Mouse (Mus musculus): ENCODE data around the gene Corin. TPM values are rescaled to one million over a fixed set of nuclear protein-coding genes. Genes with fewer than 3 reads are reported as not detected.

The Corin gene
- total and polyA plus RNA-seq, 3 experiments: 0.66 TPM; not detected in 2

DNA sequence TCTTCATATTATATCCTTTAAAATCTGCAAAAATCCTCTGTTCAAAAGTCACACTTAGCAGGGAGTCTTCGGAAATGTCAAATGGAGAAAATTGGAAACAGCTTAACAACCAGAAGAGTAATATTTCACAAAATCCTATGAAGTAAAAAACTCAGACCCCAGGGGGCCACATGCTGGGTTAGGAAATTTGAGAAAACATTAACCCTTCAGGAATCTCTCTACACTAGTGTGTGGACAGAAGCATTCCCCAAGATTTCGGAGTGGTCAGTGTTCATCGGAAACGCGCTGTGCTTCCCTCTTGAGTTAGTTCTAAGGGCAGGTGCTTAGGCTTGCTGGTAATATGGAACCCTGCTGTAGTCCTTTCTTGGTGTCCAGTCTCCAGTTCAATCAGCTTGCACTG lies 101.4 kb downstream of the Corin start:
- DNase-seq (ENCODE audit: low spot score): no peak
- H3K4me1 ChIP-seq (ENCODE audit: insufficient read depth, low read depth, low read length): no peaks in the 10 kb centered on the region
- no peak overlapping the region for H3K4me3 ChIP-seq (ENCODE audit: low read depth, low read length)
- H3K27me3 ChIP-seq (ENCODE audit: insufficient read depth, low read length): peaks cover 5% of the 10 kb centered on the region; the same call in 1 of the 2 replicates
- no peaks in the 10 kb centered on the region for H3K36me3 ChIP-seq (replicated peaks)
- no peak for ATAC-seq (ENCODE audit: extremely low read depth, insufficient number of reproducible peaks, low FRiP score, poor library complexity, severe bottlenecking)
- TF ChIP-seq CTCF (IDR thresholded peaks at IDR 0.05; ENCODE audit: low read depth, low read length): no peak
- no peak for TF ChIP-seq GATA1 (IDR thresholded peaks at IDR 0.05; ENCODE audit: borderline replicate concordance, low read length)
- TF ChIP-seq GATA2 (IDR thresholded peaks at IDR 0.05; ENCODE audit: borderline replicate concordance, low read depth, low read length): no peak
- TF ChIP-seq POLR2AphosphoS5 (IDR thresholded peaks at IDR 0.05; ENCODE audit: insufficient replicate concordance, low read depth, low read length): no peak
- no peak for TF ChIP-seq TAL1 (conservative IDR thresholded peaks at IDR 0.05; ENCODE audit: low read depth, low read length)
- no peaks in the 10 kb centered on the region for H3K9me3 ChIP-seq (replicated peaks)

DNA sequence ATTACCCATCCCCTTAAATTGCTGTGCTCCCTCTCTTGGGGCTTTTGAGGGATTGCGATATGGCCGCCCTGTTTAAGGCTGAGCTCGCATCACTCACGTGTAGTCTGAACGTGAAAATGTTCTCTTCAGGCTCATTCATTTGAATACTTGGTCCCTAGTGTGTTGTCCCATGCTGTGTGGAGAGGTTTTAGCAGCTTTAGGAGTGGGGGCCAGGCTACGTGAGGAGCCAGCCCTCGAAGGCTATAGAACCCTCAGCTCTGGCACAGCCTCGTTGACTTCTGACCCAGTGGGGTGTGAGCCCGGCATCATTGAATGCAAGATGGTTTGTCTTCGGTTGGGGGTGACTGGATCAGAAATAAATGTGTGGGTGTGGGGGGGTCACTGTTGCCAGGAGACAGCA lies 102.5 kb downstream of the Corin start:
- TF ChIP-seq GATA1 (IDR thresholded peaks at IDR 0.05; ENCODE audit: borderline replicate concordance, low read length) (no peak), TAL1 (conservative IDR thresholded peaks at IDR 0.05; ENCODE audit: low read depth, low read length) (no peak), POLR2AphosphoS5 (IDR thresholded peaks at IDR 0.05; ENCODE audit: insufficient replicate concordance, low read depth, low read length) (no peak), CTCF (IDR thresholded peaks at IDR 0.05; ENCODE audit: low read depth, low read length) (no peak), GATA2 (IDR thresholded peaks at IDR 0.05; ENCODE audit: borderline replicate concordance, low read depth, low read length) (no peak)
- no peak overlapping the region for H3K4me3 ChIP-seq (ENCODE audit: low read depth, low read length)
- H3K9me3 ChIP-seq (replicated peaks): no peaks in the 10 kb centered on the region
- ATAC-seq (ENCODE audit: extremely low read depth, insufficient number of reproducible peaks, low FRiP score, poor library complexity, severe bottlenecking) (no peak), DNase-seq (ENCODE audit: low spot score) (no peak)
- H3K27me3 ChIP-seq (ENCODE audit: insufficient read depth, low read length): peaks cover 3% of the 10 kb centered on the region; the same call in 1 of the 2 replicates
- no peaks in the 10 kb centered on the region for H3K36me3 ChIP-seq (replicated peaks)
- H3K4me1 ChIP-seq (ENCODE audit: insufficient read depth, low read depth, low read length): no peaks in the 10 kb centered on the region

DNA sequence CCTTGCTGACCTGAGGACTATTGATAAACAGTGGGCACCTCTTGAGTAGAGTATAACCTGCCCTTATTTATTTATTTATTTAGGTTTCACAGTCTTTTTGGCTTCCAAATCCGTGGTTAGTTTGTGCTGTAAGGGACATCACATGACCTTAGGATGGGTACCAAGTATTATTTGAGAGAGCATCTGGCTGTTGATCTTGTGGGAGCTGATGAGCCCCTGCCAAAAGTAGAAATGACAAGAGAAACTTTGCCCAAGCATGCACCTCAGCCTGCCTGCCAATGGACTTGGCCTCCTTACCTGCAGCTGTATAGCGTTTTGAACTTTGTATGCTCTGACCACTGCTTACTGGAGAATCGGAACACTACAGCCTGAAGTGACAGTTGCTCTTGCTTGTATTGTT lies 103.0 kb downstream of the Corin start:
- TF ChIP-seq GATA1 (IDR thresholded peaks at IDR 0.05; ENCODE audit: borderline replicate concordance, low read length): no peak
- no peak for TF ChIP-seq GATA2 (IDR thresholded peaks at IDR 0.05; ENCODE audit: borderline replicate concordance, low read depth, low read length)
- TF ChIP-seq TAL1 (conservative IDR thresholded peaks at IDR 0.05; ENCODE audit: low read depth, low read length): no peak
- TF ChIP-seq POLR2AphosphoS5 (IDR thresholded peaks at IDR 0.05; ENCODE audit: insufficient replicate concordance, low read depth, low read length): no peak
- no peak for TF ChIP-seq CTCF (IDR thresholded peaks at IDR 0.05; ENCODE audit: low read depth, low read length)
- H3K9me3 ChIP-seq (replicated peaks): no peaks in the 10 kb centered on the region
- no peaks in the 10 kb centered on the region for H3K4me1 ChIP-seq (ENCODE audit: insufficient read depth, low read depth, low read length)
- H3K27me3 ChIP-seq (ENCODE audit: insufficient read depth, low read length): peaks cover 5% of the 10 kb centered on the region
- no peak overlapping the region for H3K4me3 ChIP-seq (ENCODE audit: low read depth, low read length)
- no peaks in the 10 kb centered on the region for H3K36me3 ChIP-seq (replicated peaks)
- ATAC-seq (ENCODE audit: extremely low read depth, insufficient number of reproducible peaks, low FRiP score, poor library complexity, severe bottlenecking) (no peak), DNase-seq (ENCODE audit: low spot score) (no peak)

DNA sequence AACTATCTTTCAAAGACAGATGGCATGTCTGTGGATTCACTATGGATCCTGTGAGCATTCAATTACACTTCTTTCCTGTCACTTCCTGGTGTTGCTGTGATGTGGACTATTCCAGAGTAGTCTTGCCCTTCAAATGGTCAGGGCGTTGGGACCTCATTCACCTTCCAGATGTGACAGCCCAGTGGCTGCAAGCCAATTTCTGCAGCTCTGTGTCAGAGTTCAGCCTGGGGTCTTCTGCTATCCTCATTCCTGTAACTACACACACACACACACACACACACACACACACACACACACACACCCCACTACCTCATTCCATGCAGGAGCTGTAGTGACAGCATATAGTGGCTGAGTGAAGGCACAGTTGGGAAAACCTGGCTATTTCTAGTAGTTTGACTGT lies 122.1 kb downstream of the Corin start:
- Histone ChIP-seq H3K27me3 (ENCODE audit: insufficient read depth, low read length) (no peaks in the 10 kb centered on the region), H3K4me3 (ENCODE audit: low read depth, low read length) (no peak overlapping the region), H3K4me1 (ENCODE audit: insufficient read depth, low read depth, low read length) (no peaks in the 10 kb centered on the region), H3K36me3 (replicated peaks) (no peaks in the 10 kb centered on the region), H3K9me3 (replicated peaks) (no peaks in the 10 kb centered on the region)
- TF ChIP-seq CTCF (IDR thresholded peaks at IDR 0.05; ENCODE audit: low read depth, low read length) (no peak), TAL1 (conservative IDR thresholded peaks at IDR 0.05; ENCODE audit: low read depth, low read length) (no peak), GATA1 (IDR thresholded peaks at IDR 0.05; ENCODE audit: borderline replicate concordance, low read length) (no peak), POLR2AphosphoS5 (IDR thresholded peaks at IDR 0.05; ENCODE audit: insufficient replicate concordance, low read depth, low read length) (no peak), GATA2 (IDR thresholded peaks at IDR 0.05; ENCODE audit: borderline replicate concordance, low read depth, low read length) (no peak)
- no peak for ATAC-seq (ENCODE audit: extremely low read depth, insufficient number of reproducible peaks, low FRiP score, poor library complexity, severe bottlenecking)
- DNase-seq (ENCODE audit: low spot score): no peak

DNA sequence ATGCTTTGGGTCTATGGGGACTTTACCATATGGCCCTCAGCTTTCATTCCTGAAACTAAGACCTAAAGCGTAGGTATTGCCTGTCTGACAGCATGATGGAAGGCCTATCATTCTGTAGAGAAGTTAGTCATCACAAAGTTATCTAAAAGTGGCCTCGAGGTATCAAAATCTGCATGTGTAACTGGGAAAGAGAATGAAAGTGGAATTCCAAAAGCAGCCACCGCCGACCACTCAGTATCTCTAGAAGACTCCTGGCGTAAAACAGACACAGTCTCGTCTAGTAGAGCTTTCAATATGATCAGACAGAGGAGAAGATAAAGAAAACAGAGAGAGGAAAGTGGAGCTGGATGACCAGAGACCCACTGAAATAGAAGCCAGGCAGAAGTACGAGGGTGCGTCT lies 123.7 kb downstream of the Corin start:
- no peak overlapping the region for H3K4me3 ChIP-seq (ENCODE audit: low read depth, low read length)
- no peak for TF ChIP-seq POLR2AphosphoS5 (IDR thresholded peaks at IDR 0.05; ENCODE audit: insufficient replicate concordance, low read depth, low read length)
- TF ChIP-seq TAL1 (conservative IDR thresholded peaks at IDR 0.05; ENCODE audit: low read depth, low read length): no peak
- no peak for TF ChIP-seq GATA2 (IDR thresholded peaks at IDR 0.05; ENCODE audit: borderline replicate concordance, low read depth, low read length)
- TF ChIP-seq GATA1 (IDR thresholded peaks at IDR 0.05; ENCODE audit: borderline replicate concordance, low read length): no peak
- TF ChIP-seq CTCF (IDR thresholded peaks at IDR 0.05; ENCODE audit: low read depth, low read length): no peak
- DNase-seq (ENCODE audit: low spot score): no peak

DNA sequence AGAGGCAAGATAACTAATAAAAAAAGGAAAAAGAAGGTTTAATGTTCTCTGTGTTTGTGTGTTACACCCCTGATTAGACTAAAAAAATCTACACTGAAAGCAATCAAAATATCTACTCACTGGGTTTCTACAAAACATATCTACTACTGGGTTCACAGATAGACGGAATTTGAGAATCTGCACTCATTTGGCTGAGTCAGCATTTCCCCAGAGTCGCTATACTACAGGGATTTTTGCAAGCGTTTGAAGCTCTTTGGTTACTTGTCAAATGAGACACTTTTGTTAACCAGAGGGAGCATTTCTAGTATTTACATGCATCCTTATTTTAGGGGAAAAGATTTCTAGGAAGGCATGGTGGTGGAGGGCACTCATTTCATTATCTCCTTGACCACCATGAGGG lies 136.3 kb downstream of the Corin start:
- Histone ChIP-seq H3K4me1 (ENCODE audit: insufficient read depth, low read depth, low read length) (no peaks in the 10 kb centered on the region), H3K36me3 (replicated peaks) (no peaks in the 10 kb centered on the region), H3K4me3 (ENCODE audit: low read depth, low read length) (no peak overlapping the region), H3K27me3 (ENCODE audit: insufficient read depth, low read length) (no peaks in the 10 kb centered on the region), H3K9me3 (replicated peaks) (no peaks in the 10 kb centered on the region)
- ATAC-seq (ENCODE audit: extremely low read depth, insufficient number of reproducible peaks, low FRiP score, poor library complexity, severe bottlenecking): no peak
- TF ChIP-seq GATA1 (IDR thresholded peaks at IDR 0.05; ENCODE audit: borderline replicate concordance, low read length) (no peak), CTCF (IDR thresholded peaks at IDR 0.05; ENCODE audit: low read depth, low read length) (no peak), TAL1 (conservative IDR thresholded peaks at IDR 0.05; ENCODE audit: low read depth, low read length) (no peak), GATA2 (IDR thresholded peaks at IDR 0.05; ENCODE audit: borderline replicate concordance, low read depth, low read length) (no peak), POLR2AphosphoS5 (IDR thresholded peaks at IDR 0.05; ENCODE audit: insufficient replicate concordance, low read depth, low read length) (no peak)
- DNase-seq (ENCODE audit: low spot score): no peak

More for the DNA sequence above, 123.7 kb downstream of the Corin start:
- Histone ChIP-seq H3K9me3 (replicated peaks) (no peaks in the 10 kb centered on the region), H3K4me1 (ENCODE audit: insufficient read depth, low read depth, low read length) (no peaks in the 10 kb centered on the region), H3K27me3 (ENCODE audit: insufficient read depth, low read length) (no peaks in the 10 kb centered on the region), H3K36me3 (replicated peaks) (no peaks in the 10 kb centered on the region)
- no peak for ATAC-seq (ENCODE audit: extremely low read depth, insufficient number of reproducible peaks, low FRiP score, poor library complexity, severe bottlenecking)

Data from G1E (cell line).